28 mouse cellular contexts compared by ENCODE assay signal in genomic region chr1:82801105-82801783, GRCm38 (mm10). TPM values are rescaled to one million over a fixed set of nuclear protein-coding genes. Genes with fewer than 3 reads are reported as not detected.
DNase-seq lines count a peak whose midpoint lies in the region; ATAC-seq and TF ChIP-seq lines count a peak whose summit lies in the region.
"Had no signal": no experiment of that assay in that cellular context is flagged by ENCODE, and none has a peak within 500 bp of the region (broad histone marks: within the 10 kb centered on the region; RNA-seq: fewer than 3 reads in every experiment).

No protein-coding gene starts in this region.

- peak in 1 of 2 experiments; percentile 14 for DNase-seq in cerebellum, adult 2 months
- DNase-seq in cerebellum, postnatal 4 days (ENCODE audit: low spot score in 2 of 2), result no peak
- DNase-seq in embryonic facial prominence, embryonic 14.5 days (ENCODE audit: low spot score), result peak; percentile 66
- no peak for DNase-seq in embryonic facial prominence, embryonic 10.5 days (ENCODE audit: low spot score)
- peak; percentile 84 for DNase-seq in heart, adult 11 months
- no peak for DNase-seq in heart, postnatal 4 days
- peak; percentile 54 for DNase-seq in 3T3-L1 (ENCODE audit: low read depth, low spot score)
- DNase-seq in heart, postnatal 14 days, result no peak
- DNase-seq: adrenal gland, postnatal 10 days; gastrocnemius, postnatal 14 days; heart, postnatal 36 days; kidney, adult 9 months; kidney, postnatal 36 days had no signal

- H3K9me3 ChIP-seq in embryonic facial prominence, embryonic 14.5 days (ENCODE audit: control insufficient read depth, low read length), result no peaks in the 10 kb centered on the region
- no peaks in the 10 kb centered on the region for H3K9me3 ChIP-seq in embryonic facial prominence, embryonic 10.5 days
- H3K9me3 ChIP-seq: G1E; hindbrain, embryonic 13.5 days had no signal

- H3K4me3 ChIP-seq in cerebellum, adult 2 months (replicated peaks; ENCODE audit: insufficient read depth, low read depth, low read length), result peak overlapping the region; percentile 3
- H3K4me3 ChIP-seq in embryonic facial prominence, embryonic 14.5 days (ENCODE audit: low read depth, low read length), result no peak overlapping the region
- no peak overlapping the region for H3K4me3 ChIP-seq in embryonic facial prominence, embryonic 10.5 days
- H3K4me3 ChIP-seq: heart, embryonic 12.5 days; hindbrain, embryonic 13.5 days had no signal

- H3K27ac ChIP-seq in cerebellum, adult 2 months (ENCODE audit: insufficient read depth, low read length), result no peak overlapping the region
- H3K27ac ChIP-seq in embryonic facial prominence, embryonic 14.5 days (replicated peaks; ENCODE audit: low read depth, low read length), result no peak overlapping the region
- H3K27ac ChIP-seq in embryonic facial prominence, embryonic 10.5 days (replicated peaks), result no peak overlapping the region
- H3K27ac ChIP-seq: hindbrain, embryonic 13.5 days; kidney, postnatal 0 days had no signal

- TF ChIP-seq CTCF in cerebellum, adult 2 months (IDR thresholded peaks at IDR 0.05; ENCODE audit: borderline replicate concordance, insufficient read depth, low read depth, low read length), result no peak

- H3K27me3 ChIP-seq in cerebellum, adult 2 months (ENCODE audit: control insufficient read depth, insufficient read depth, low read length), result no peaks in the 10 kb centered on the region
- no peaks in the 10 kb centered on the region for H3K27me3 ChIP-seq in embryonic facial prominence, embryonic 14.5 days (replicated peaks; ENCODE audit: control insufficient read depth, insufficient read depth, low read length)
- H3K27me3 ChIP-seq in embryonic facial prominence, embryonic 10.5 days (replicated peaks; ENCODE audit: low read depth, poor library complexity, severe bottlenecking), result no peaks in the 10 kb centered on the region
- H3K27me3 ChIP-seq: heart, embryonic 12.5 days; hindbrain, embryonic 13.5 days had no signal

- no peak overlapping the region for H3K4me2 ChIP-seq in embryonic facial prominence, embryonic 14.5 days (ENCODE audit: low read depth, low read length)
- H3K4me2 ChIP-seq: heart, embryonic 12.5 days; hindbrain, embryonic 13.5 days had no signal

- intact Hi-C loops in heart, postnatal 14 days (cut with DNase I), result no loop called here

- TF ChIP-seq POLR2A in cerebellum, adult 2 months (IDR thresholded peaks at IDR 0.05; ENCODE audit: borderline replicate concordance, insufficient read depth, low read length), result no peak

- no peak overlapping the region for H3K9ac ChIP-seq in embryonic facial prominence, embryonic 14.5 days (ENCODE audit: low read depth, low read length)
- H3K9ac ChIP-seq: heart, embryonic 12.5 days; hindbrain, embryonic 13.5 days had no signal

- 0 out of 2 replicates have a peak, but pooled peaks cover 3% of the 10 kb centered on the region for H3K4me1 ChIP-seq in cerebellum, adult 2 months (ENCODE audit: control insufficient read depth, insufficient read depth, low read length)
- no peaks in the 10 kb centered on the region for H3K4me1 ChIP-seq in embryonic facial prominence, embryonic 14.5 days (ENCODE audit: control insufficient read depth, insufficient read depth, low read length)
- H3K4me1 ChIP-seq in embryonic facial prominence, embryonic 10.5 days, result 0 out of 2 replicates have a peak, but pooled peaks cover under 1% of the 10 kb centered on the region
- H3K4me1 ChIP-seq: hindbrain, embryonic 13.5 days had no signal

- 6% methylated on average over 12 of the region's 12 CpGs for WGBS in cerebellum, adult 2 months
- 72% methylated on average over 12 of the region's 12 CpGs for WGBS in embryonic facial prominence, embryonic 14.5 days
- WGBS in embryonic facial prominence, embryonic 10.5 days, result 87% methylated on average over 12 of the region's 12 CpGs

- ATAC-seq in embryonic facial prominence, embryonic 14.5 days (ENCODE audit: low read depth), result no peak
- ATAC-seq: CD4-positive, CD25-positive, alpha-beta regulatory T cell, adult 4 months; inflammation-experienced regulatory T-cells, adult 6 months; intestine, postnatal 0 days had no signal

- H3K36me3 ChIP-seq in embryonic facial prominence, embryonic 14.5 days (ENCODE audit: control insufficient read depth, insufficient read depth, low read length), result no peaks in the 10 kb centered on the region
- no peaks in the 10 kb centered on the region for H3K36me3 ChIP-seq in embryonic facial prominence, embryonic 10.5 days (replicated peaks)
- H3K36me3 ChIP-seq: G1E; heart, embryonic 12.5 days; hindbrain, embryonic 13.5 days had no signal

RNA-seq across cellular contexts. Expression of gene Gm47791, which starts 30.2 kb away (rescaled TPM):
- polyA plus RNA-seq in cerebellum, adult 2 months (2012; rRNA removed), result not detected in 2 replicates
- not detected in 2 replicates for polyA plus RNA-seq in embryonic facial prominence, embryonic 14.5 days (2014; fragmentation: Nextera tagmentation; extraction: Ambion mirVana)
- polyA plus RNA-seq in embryonic facial prominence, embryonic 10.5 days (2016; fragmentation: Nextera tagmentation; extraction: Ambion mirVana), result not detected in 2 replicates
- not detected for total RNA-seq in heart, postnatal 4 days (2021)
- not detected for total RNA-seq in heart, postnatal 14 days (2021)
- total RNA-seq: adrenal gland, postnatal 10 days; adrenal gland, postnatal 4 days; G1E; gastrocnemius, adult 18-20 months; gastrocnemius, postnatal 14 days; heart, adult 8-10 months; heart, postnatal 36 days had no signal
- polyA plus RNA-seq: CD4-positive, CD25-positive, alpha-beta regulatory T cell, adult 4 months; embryonic facial prominence, embryonic 11.5 days; forebrain, embryonic 11.5 days; frontal cortex, adult 2 months; G1E; gonadal fat pad, adult 2 months; heart, embryonic 12.5 days; heart, embryonic 16.5 days; hindbrain, embryonic 13.5 days; inflammation-experienced regulatory T-cells, adult 6 months; intestine, postnatal 0 days; kidney, postnatal 0 days had no signal

RNA-seq across cellular contexts. Expression of gene Tm4sf20, which starts 33.0 kb away (rescaled TPM):
- not detected in 2 replicates for polyA plus RNA-seq in cerebellum, adult 2 months (2012; rRNA removed)
- 0.11 TPM in 1 of 2 replicates, not detected in the other for polyA plus RNA-seq in embryonic facial prominence, embryonic 14.5 days (2014; fragmentation: Nextera tagmentation; extraction: Ambion mirVana)
- 0.25 TPM in 1 of 2 replicates, not detected in the other for polyA plus RNA-seq in embryonic facial prominence, embryonic 10.5 days (2016; fragmentation: Nextera tagmentation; extraction: Ambion mirVana)
- total RNA-seq in heart, postnatal 4 days (2021), result not detected
- total RNA-seq in heart, postnatal 14 days (2021), result not detected
- total RNA-seq: adrenal gland, postnatal 10 days; adrenal gland, postnatal 4 days; G1E; gastrocnemius, adult 18-20 months; gastrocnemius, postnatal 14 days; heart, adult 8-10 months; heart, postnatal 36 days had no signal
- polyA plus RNA-seq: embryonic facial prominence, embryonic 11.5 days; frontal cortex, adult 2 months; G1E; gonadal fat pad, adult 2 months; heart, embryonic 12.5 days; hindbrain, embryonic 13.5 days had no signal

RNA-seq across cellular contexts. Expression of gene Agfg1, which starts 38.0 kb away (rescaled TPM):
- 43.1 and 47.2 TPM in 2 replicates for polyA plus RNA-seq in cerebellum, adult 2 months (2012; rRNA removed)
- 41.9 and 42.4 TPM in 2 replicates for polyA plus RNA-seq in embryonic facial prominence, embryonic 14.5 days (2014; fragmentation: Nextera tagmentation; extraction: Ambion mirVana)
- 32.3 and 35.4 TPM in 2 replicates for polyA plus RNA-seq in embryonic facial prominence, embryonic 10.5 days (2016; fragmentation: Nextera tagmentation; extraction: Ambion mirVana)
- total RNA-seq in heart, postnatal 4 days (2021), result 10 to 100 TPM; 48.5 to 50.8 TPM
- 10 to 100 TPM; 34.0 to 36.7 TPM for total RNA-seq in heart, postnatal 14 days (2021)

Comparison
In these comparisons a context has a peak if more than half of its experiments do, and no peak if none do; other contexts are left out.
1. DNase-seq: peak in embryonic facial prominence, embryonic 14.5 days (single experiment), heart, adult 11 months (single experiment) and 3T3-L1 (single experiment); none in cerebellum, postnatal 4 days (0 of 2), embryonic facial prominence, embryonic 10.5 days (single experiment), heart, postnatal 4 days (single experiment) and heart, postnatal 14 days (0 of 2).